Mouse (Mus musculus): ENCODE measurements around the gene Dlgap1. TPM values are rescaled to one million over a fixed set of nuclear protein-coding genes. Genes with fewer than 3 reads are reported as not detected.

Gene Dlgap1
- polyA plus RNA-seq, 1 experiment from 2014 or later, result 0.50 TPM

- Histone ChIP-seq H3K9me3 (replicated peaks) (no peaks in the 10 kb centered on the region), H3K4me1 (replicated peaks) (peaks cover 21% of the 10 kb centered on the region), H3K27me3 (no peaks in the 10 kb centered on the region), H3K27ac (peak overlapping the region; percentile 84), H3K9ac (no peak overlapping the region; the same call in 1 of the 2 replicates), H3K36me3 (no peaks in the 10 kb centered on the region), H3K4me3 (peak overlapping the region; percentile 44), H3K4me2 (peak overlapping the region; percentile 78)
- peak; percentile 58 for ATAC-seq (replicated peaks; ENCODE audit: insufficient number of reproducible peaks, insufficient read depth, low FRiP score, low read depth)
- 4% methylated on average over 6 of the region's 6 CpGs for WGBS
Measured at GRCm38 (mm10) chr17:70737424-70737823, 768.6 kb downstream of the Dlgap1 start.

DNA sequence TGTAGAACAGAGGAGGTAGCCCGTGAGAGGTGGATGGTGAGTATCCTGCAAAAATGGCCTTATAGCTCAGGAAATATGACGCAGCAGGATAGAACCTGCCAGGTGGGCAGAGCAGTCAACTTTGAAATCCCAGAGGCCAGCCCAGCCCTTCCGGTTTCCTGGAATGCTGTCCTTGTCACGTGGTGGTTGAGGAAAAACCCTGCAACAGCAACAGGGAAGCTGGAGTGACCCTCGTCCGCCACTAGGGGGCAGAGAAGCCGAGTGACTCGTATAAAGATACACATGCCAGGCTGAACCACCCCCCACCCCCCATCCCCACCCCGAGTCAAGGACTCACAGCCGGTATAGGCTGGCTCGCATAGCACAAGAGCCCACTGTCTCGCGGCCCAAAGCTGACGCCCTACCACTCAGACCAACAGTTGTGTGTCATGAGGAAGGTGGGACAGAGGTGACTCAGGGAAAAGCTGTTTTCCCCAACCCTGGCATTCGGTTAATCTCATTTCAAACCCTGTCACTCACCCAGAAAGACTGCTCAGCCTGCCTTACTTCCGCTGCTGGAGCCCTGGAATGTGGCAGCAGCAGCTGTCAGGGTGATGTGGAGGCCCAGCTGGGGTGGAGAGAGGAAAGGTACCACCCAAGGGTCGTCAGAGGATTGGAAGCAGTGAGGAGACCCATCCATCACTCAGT lies 769.4 kb downstream of the Dlgap1 start:
- H3K27me3 ChIP-seq, result no peaks in the 10 kb centered on the region
- H3K9me3 ChIP-seq (replicated peaks), result no peaks in the 10 kb centered on the region
- H3K27ac ChIP-seq, result peak overlapping the region; percentile 84
- WGBS, result 2% methylated on average over 17 of the region's 17 CpGs
- peak overlapping the region; percentile 31 for H3K9ac ChIP-seq
- peak overlapping the region; percentile 44 for H3K4me3 ChIP-seq
- peaks cover 21% of the 10 kb centered on the region for H3K4me1 ChIP-seq (replicated peaks)
- H3K36me3 ChIP-seq, result no peaks in the 10 kb centered on the region
- H3K4me2 ChIP-seq, result peak overlapping the region; percentile 78
- ATAC-seq (replicated peaks; ENCODE audit: insufficient number of reproducible peaks, insufficient read depth, low FRiP score, low read depth), result peak; percentile 78

DNA sequence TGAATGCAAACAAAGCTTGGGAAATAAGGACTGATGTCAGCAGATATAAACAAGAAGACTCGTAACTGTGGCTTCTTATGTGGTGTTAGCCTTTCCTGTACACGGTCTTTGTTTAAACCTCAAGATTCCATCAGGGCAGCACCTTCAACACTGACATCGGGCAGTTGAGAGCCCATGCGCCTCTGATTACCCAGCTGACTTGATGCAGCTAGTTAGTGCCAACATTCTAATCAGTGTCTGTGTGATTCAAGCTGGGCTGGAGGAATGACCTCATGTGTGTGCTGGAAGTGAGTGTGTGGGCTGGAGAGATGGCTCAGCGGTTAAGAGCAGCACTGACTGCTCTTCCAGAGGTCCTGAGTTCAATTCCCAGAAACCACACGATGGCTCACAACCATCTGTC lies 770.5 kb downstream of the Dlgap1 start:
- ATAC-seq (replicated peaks; ENCODE audit: insufficient number of reproducible peaks, insufficient read depth, low FRiP score, low read depth), result no peak
- Histone ChIP-seq H3K4me3 (no peak overlapping the region), H3K27me3 (no peaks in the 10 kb centered on the region), H3K27ac (peak overlapping the region; percentile 84; the same call in 1 of the 2 replicates), H3K4me1 (replicated peaks) (peaks cover 21% of the 10 kb centered on the region), H3K9ac (no peak overlapping the region), H3K36me3 (no peaks in the 10 kb centered on the region), H3K9me3 (replicated peaks) (no peaks in the 10 kb centered on the region), H3K4me2 (no peak overlapping the region)
- 52% methylated on average over 6 of the region's 6 CpGs for WGBS

DNA sequence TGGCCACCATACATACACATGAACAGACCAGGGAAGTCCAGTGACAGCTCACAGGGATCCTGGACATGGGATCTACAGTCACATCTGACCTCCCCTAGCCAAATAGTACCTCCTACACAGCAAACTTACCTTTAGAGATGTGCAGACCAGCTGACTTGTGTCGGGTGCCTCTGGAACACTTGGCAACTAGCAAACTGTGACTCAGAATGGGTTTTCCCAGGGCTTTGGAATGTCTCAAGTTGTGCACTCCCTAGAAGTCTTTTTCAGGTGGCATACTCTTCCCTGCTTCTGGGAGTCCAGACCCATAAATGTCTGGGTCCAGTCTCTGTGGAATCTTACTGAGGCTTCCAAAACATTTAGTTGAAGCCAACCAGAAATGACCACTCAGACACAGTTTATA lies 772.8 kb downstream of the Dlgap1 start:
- Histone ChIP-seq H3K4me1 (replicated peaks) (peaks cover 24% of the 10 kb centered on the region), H3K27ac (no peak overlapping the region), H3K36me3 (no peaks in the 10 kb centered on the region), H3K9ac (no peak overlapping the region), H3K9me3 (replicated peaks) (no peaks in the 10 kb centered on the region), H3K4me3 (no peak overlapping the region), H3K4me2 (no peak overlapping the region), H3K27me3 (no peaks in the 10 kb centered on the region)
- WGBS, result 60% methylated on average over 1 of the region's 1 CpGs
- ATAC-seq (replicated peaks; ENCODE audit: insufficient number of reproducible peaks, insufficient read depth, low FRiP score, low read depth), result no peak

- WGBS, result 91% methylated on average over 5 of the region's 5 CpGs
- H3K36me3 ChIP-seq, result no peaks in the 10 kb centered on the region
- no peak overlapping the region for H3K4me2 ChIP-seq
- no peak overlapping the region for H3K9ac ChIP-seq
- no peak for ATAC-seq (replicated peaks; ENCODE audit: insufficient number of reproducible peaks, insufficient read depth, low FRiP score, low read depth)
- no peaks in the 10 kb centered on the region for H3K9me3 ChIP-seq (replicated peaks)
- no peak overlapping the region for H3K27ac ChIP-seq
- H3K4me3 ChIP-seq, result no peak overlapping the region
- peaks cover 20% of the 10 kb centered on the region for H3K4me1 ChIP-seq (replicated peaks)
- no peaks in the 10 kb centered on the region for H3K27me3 ChIP-seq
Measured at GRCm38 (mm10) chr17:70744570-70745153, 775.8 kb downstream of the Dlgap1 start.

DNA sequence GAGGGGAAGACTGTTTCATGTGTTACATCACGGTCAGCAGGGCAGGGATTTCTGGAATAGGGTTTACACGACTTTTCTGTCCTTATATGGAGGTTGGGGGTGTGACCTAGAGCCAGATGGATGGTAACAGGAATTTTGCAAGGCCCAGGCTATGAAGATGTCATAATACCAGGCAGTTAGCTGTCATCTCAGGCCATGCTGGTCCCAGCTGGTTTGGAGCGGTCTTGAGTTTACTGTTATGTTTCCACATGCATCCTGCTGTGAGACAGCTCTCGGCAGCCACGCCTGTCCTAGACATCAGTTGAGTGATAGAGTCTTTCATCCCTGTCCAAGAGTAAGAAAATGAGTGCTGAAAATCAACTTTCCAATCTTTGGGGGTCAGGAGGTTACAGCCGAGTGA lies 776.5 kb downstream of the Dlgap1 start:
- no peak overlapping the region for H3K4me2 ChIP-seq
- H3K36me3 ChIP-seq, result no peaks in the 10 kb centered on the region
- ATAC-seq (replicated peaks; ENCODE audit: insufficient number of reproducible peaks, insufficient read depth, low FRiP score, low read depth), result no peak
- H3K4me1 ChIP-seq (replicated peaks), result peaks cover 20% of the 10 kb centered on the region
- 73% methylated on average over 6 of the region's 6 CpGs for WGBS
- no peak overlapping the region for H3K9ac ChIP-seq
- H3K4me3 ChIP-seq, result no peak overlapping the region
- no peaks in the 10 kb centered on the region for H3K27me3 ChIP-seq
- H3K9me3 ChIP-seq (replicated peaks), result no peaks in the 10 kb centered on the region
- H3K27ac ChIP-seq, result no peak overlapping the region

DNA sequence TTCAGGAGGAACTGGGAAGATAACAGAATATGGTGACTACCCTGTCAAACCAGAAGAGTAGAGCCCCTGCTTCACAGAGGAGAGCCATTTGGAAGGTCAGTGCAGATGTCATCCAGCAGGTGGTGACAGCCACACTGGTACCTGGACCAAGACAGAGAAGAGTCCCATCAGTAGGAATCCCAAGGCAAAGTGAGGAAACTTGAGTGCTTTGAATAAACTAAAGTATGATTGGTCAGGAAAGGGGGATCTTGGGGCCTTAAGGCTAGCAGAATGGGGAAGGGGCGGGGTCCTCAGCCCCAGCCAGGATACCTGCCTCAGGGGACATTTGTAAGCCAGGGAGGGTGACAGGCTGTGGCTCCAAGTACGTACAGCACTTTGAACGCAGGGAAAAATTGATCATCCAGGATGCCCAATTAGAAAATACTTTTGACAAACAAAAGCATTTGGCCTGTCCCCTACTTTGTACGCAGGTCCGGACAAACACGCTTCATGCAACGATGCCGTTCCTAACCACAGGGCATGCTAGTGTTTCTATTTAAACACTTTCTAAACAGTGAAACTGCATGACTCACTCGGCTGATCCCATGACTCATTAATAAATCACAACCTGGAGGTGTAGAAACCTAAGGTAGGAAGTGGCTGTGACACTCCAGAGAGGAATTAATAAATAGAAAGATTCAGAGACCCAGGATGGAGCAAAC lies 777.7 kb downstream of the Dlgap1 start:
- Histone ChIP-seq H3K27me3 (no peaks in the 10 kb centered on the region), H3K36me3 (no peaks in the 10 kb centered on the region), H3K27ac (no peak overlapping the region), H3K9me3 (replicated peaks) (no peaks in the 10 kb centered on the region), H3K9ac (no peak overlapping the region), H3K4me1 (replicated peaks) (peaks cover 28% of the 10 kb centered on the region), H3K4me2 (no peak overlapping the region), H3K4me3 (no peak overlapping the region)
- ATAC-seq (replicated peaks; ENCODE audit: insufficient number of reproducible peaks, insufficient read depth, low FRiP score, low read depth), result no peak
- WGBS, result 46% methylated on average over 9 of the region's 9 CpGs

- Histone ChIP-seq H3K4me1 (replicated peaks) (peaks cover 36% of the 10 kb centered on the region), H3K9ac (peak overlapping the region; percentile 50), H3K4me2 (peak overlapping the region; percentile 78), H3K27ac (peak overlapping the region; percentile 72), H3K9me3 (replicated peaks) (no peaks in the 10 kb centered on the region), H3K27me3 (no peaks in the 10 kb centered on the region), H3K36me3 (no peaks in the 10 kb centered on the region), H3K4me3 (peak overlapping the region; percentile 43)
- no peak for ATAC-seq (replicated peaks; ENCODE audit: insufficient number of reproducible peaks, insufficient read depth, low FRiP score, low read depth)
- 2% methylated on average over 23 of the region's 23 CpGs for WGBS
Measured at GRCm38 (mm10) chr17:70747731-70748475, 779.0 kb downstream of the Dlgap1 start.

DNA sequence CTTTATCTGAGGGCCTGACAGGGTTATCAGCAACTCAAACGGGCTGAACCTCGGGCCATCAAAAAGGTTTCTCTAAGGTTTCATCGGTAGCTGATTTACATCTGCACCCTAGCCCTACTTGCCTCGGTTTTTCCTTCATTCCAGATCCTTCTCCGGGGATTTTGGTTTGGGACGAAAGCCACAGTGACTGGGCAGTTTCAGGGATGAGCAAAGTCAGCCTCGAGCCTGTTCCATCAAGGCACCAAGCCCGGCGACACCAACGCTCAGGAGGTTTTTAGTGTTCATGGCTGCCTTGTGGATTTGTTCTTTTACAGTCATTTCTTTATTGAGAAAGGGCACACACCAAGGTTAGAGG lies 779.6 kb downstream of the Dlgap1 start:
- peak overlapping the region; percentile 50; the same call in 1 of the 2 replicates for H3K9ac ChIP-seq
- no peak for ATAC-seq (replicated peaks; ENCODE audit: insufficient number of reproducible peaks, insufficient read depth, low FRiP score, low read depth)
- 21% methylated on average over 10 of the region's 10 CpGs for WGBS
- peak overlapping the region; percentile 43 for H3K4me3 ChIP-seq
- peak overlapping the region; percentile 78 for H3K4me2 ChIP-seq
- no peaks in the 10 kb centered on the region for H3K36me3 ChIP-seq
- peaks cover 36% of the 10 kb centered on the region for H3K4me1 ChIP-seq (replicated peaks)
- H3K27me3 ChIP-seq, result no peaks in the 10 kb centered on the region
- no peaks in the 10 kb centered on the region for H3K9me3 ChIP-seq (replicated peaks)
- H3K27ac ChIP-seq, result peak overlapping the region; percentile 72

- H3K27me3 ChIP-seq, result no peaks in the 10 kb centered on the region
- H3K4me1 ChIP-seq (replicated peaks), result peaks cover 36% of the 10 kb centered on the region
- WGBS, result 52% methylated on average over 7 of the region's 7 CpGs
- H3K9me3 ChIP-seq (replicated peaks), result no peaks in the 10 kb centered on the region
- H3K9ac ChIP-seq, result no peak overlapping the region
- no peak overlapping the region for H3K4me2 ChIP-seq
- no peak for ATAC-seq (replicated peaks; ENCODE audit: insufficient number of reproducible peaks, insufficient read depth, low FRiP score, low read depth)
- no peaks in the 10 kb centered on the region for H3K36me3 ChIP-seq
- no peak overlapping the region for H3K4me3 ChIP-seq
- H3K27ac ChIP-seq, result no peak overlapping the region
Measured at GRCm38 (mm10) chr17:70748964-70749650, 780.2 kb downstream of the Dlgap1 start.

Measured in heart, embryonic 15.5 days (tissue).